Mouse (Mus musculus) adrenal gland, adult 2 months (tissue): ENCODE measurements around the gene Gm17727. TPM values are rescaled to one million over a fixed set of nuclear protein-coding genes. Genes with fewer than 3 reads are reported as not detected.
"Not testable (repeated sequence)": the region's sequence is repeated elsewhere in the genome, so short reads cannot be mapped to it uniquely, and the experiment has no call there.

Experiments used
- DNase-seq: peaks from one replicate; pipeline ENCODE4 v3.0.0; 2021
- long read RNA-seq: library from polyadenylated mRNA; stranded (forward); transcript quantifications from one replicate; pipeline ENCODE4 v2.0.0, GENCODE M21; 2021
- polyA plus RNA-seq: library from polyadenylated mRNA; depleted of rRNA; stranded (reverse); fragments of >200 nt; gene quantifications from 2 replicates; pipeline ENCODE4 v1.2.3, GENCODE M21; 2012; rRNA removed
- total RNA-seq, 2 experiments: library from RNA; stranded (reverse); gene quantifications; 2 replicates each; pipeline ENCODE4 v1.2.3; 2021

The Gm17727 gene
- total RNA-seq (not detected), polyA plus RNA-seq (not detected in 2 replicates)
- long read RNA-seq: 0 reads

DNA sequence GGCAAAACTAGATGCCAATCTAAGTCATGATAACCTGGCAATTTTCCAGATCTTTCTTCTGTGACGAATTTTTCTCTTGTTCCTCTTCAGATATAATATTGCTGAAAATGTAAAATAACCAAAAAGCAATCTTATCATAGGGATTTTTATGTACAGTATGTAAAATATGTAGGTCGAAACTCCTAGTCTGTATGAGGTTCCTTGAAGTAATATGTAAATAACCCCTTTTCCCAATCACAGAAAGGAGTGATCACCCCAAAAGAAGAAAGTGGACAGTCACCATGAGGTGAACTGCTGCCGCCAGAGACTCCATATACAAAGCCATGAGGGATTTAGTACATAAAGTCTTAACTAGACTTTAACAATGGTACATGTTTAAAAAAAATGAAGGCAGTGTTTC, at the start of gene Gm17727:
Gm17727 (minus strand) TSS at position 101 of the 400 bp plus-strand sequence.
- no peak for DNase-seq

DNA sequence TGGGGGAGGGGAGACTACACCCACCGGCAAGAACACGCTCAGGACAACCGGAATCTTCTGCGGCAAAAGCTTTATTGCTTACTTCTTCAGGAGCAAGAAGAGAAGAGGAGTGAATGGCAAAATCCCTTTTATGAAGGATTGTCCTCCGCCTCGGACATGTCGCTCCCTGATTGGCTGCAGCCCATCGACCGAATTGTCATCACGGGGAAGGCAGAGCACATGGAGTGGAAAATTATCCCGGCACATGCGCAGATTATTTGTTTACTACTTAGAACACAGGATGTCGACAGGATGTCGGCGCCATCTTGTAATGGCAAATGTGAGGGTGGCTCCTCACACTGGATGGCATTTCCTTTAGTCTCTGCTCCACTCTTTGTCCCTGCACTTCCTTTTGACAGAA, 40.0 kb upstream of the Gm17727 start:
- DNase-seq: not testable (repeated sequence)

DNA sequence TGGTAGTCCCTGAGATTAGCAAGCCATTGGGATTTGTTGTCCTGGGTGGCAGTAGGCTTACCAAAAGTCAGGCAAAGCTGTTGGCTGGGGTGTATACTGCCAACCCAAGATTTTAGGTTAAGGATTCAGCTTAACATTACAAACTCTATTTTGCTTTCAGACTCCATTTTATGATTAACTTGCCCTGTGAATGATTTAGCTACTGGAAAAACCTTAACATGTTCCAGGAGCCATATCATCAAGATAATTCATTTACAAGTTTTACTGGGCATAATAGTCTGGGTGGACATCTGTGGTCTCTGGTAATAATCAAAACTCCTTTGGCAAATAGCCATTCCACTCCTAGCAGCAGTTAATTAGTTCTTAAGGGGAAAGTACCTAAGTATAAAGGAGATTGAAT, 20.2 kb upstream of the Gm17727 start:
- no peak for DNase-seq

DNA sequence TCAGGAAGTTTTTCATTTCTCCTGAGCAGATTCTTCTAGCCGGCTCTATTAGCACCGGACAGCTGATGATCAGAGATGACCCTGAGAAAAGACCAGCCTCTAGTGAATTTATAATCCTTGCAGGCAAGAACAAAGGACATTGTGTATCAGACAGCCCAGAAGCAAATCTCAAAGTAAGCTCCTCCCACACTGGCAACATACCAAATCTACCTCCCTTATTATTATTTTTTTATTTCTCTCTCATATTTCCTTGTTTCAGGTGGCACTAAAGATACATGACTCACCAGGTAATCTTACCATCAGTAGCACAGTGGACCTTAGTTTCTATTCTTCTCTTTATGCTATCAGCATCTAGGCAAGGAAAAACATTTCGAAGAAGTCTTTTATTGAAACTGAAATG, 12.1 kb upstream of the Gm17727 start, which contains the start of the genes Gm27235 and D730048I06Rik:
Gm27235 (minus strand) TSS at position 101 of the 400 bp plus-strand sequence.
D730048I06Rik (minus strand) TSS at position 112 of the 400 bp plus-strand sequence.
- DNase-seq: no peak

- DNase-seq: no peak
Measured at GRCm38 (mm10) chr9:35756843-35757242, 21.1 kb downstream of the Gm17727 start.

GRCm38 (mm10) chr9:35740749-35741148, 37.2 kb downstream of the Gm17727 start, which contains the start of gene Gm17677:
Gene Gm17677 (plus strand): TSS chr9:35741049.
- no peak for DNase-seq

Other genes starting within 250 kb of the Gm17727 start
- 1 to 10 TPM in 1 of 2 experiments, under 1 TPM in 1; 0.63 to 1.1 TPM for gene Ddx25, start 219.6 kb downstream of the Gm17727 start, total RNA-seq
- gene Ddx25, start 219.6 kb downstream of the Gm17727 start, polyA plus RNA-seq: 0.17 and 0.19 TPM in 2 replicates
- 10 to 100 TPM; 12.3 to 12.5 TPM for gene Pus3, start 219.5 kb downstream of the Gm17727 start, total RNA-seq
- 0.21 and 0.33 TPM in 2 replicates for gene Pus3, start 219.5 kb downstream of the Gm17727 start, polyA plus RNA-seq
- gene Pate2, start 207.8 kb downstream of the Gm17727 start, total RNA-seq: under 1 TPM in 1 of 2 experiments, not detected in 1; 0.28 TPM
- gene Pate2, start 207.8 kb downstream of the Gm17727 start, polyA plus RNA-seq: 0.08 and 0.09 TPM in 2 replicates
- gene Hyls1, start 207.7 kb downstream of the Gm17727 start, total RNA-seq: 1 to 10 TPM; 3.6 to 3.9 TPM
- gene Hyls1, start 207.7 kb downstream of the Gm17727 start, polyA plus RNA-seq: 0.53 and 0.66 TPM in 2 replicates
- gene Pate4, start 166.2 kb downstream of the Gm17727 start, total RNA-seq: not detected
- not detected in 2 replicates for gene Pate4, start 166.2 kb downstream of the Gm17727 start, polyA plus RNA-seq
- not detected for gene Pate3, start 129.9 kb downstream of the Gm17727 start, total RNA-seq
- gene Pate3, start 129.9 kb downstream of the Gm17727 start, polyA plus RNA-seq: not detected in 2 replicates
- not detected for gene Pate1, start 90.7 kb downstream of the Gm17727 start, total RNA-seq
- not detected in 2 replicates for gene Pate1, start 90.7 kb downstream of the Gm17727 start, polyA plus RNA-seq
- gene Gm17677, start 37.1 kb downstream of the Gm17727 start, total RNA-seq: not detected
- not detected in 2 replicates for gene Gm17677, start 37.1 kb downstream of the Gm17727 start, polyA plus RNA-seq
- not detected for gene Gm27235, start 12.0 kb upstream of the Gm17727 start, total RNA-seq
- gene Gm27235, start 12.0 kb upstream of the Gm17727 start, polyA plus RNA-seq: not detected in 2 replicates
- gene D730048I06Rik, start 12.0 kb upstream of the Gm17727 start, total RNA-seq: not detected
- not detected in 2 replicates for gene D730048I06Rik, start 12.0 kb upstream of the Gm17727 start, polyA plus RNA-seq
- not detected for gene 9230110F15Rik, start 66.0 kb upstream of the Gm17727 start, total RNA-seq
- gene 9230110F15Rik, start 66.0 kb upstream of the Gm17727 start, polyA plus RNA-seq: not detected in 2 replicates
- gene 9230113P08Rik, start 130.3 kb upstream of the Gm17727 start, total RNA-seq: not detected
- gene 9230113P08Rik, start 130.3 kb upstream of the Gm17727 start, polyA plus RNA-seq: not detected in 2 replicates